ENCODE assay signal across 9 mouse cellular contexts in genomic region chr15:82917207-82917844, GRCm38 (mm10).
DNase-seq lines count a peak whose midpoint lies in the region; ATAC-seq lines count a peak whose summit lies in the region.
"Had no signal": no experiment of that assay in that cellular context is flagged by ENCODE, and none has a peak within 500 bp of the region (broad histone marks: within the 10 kb centered on the region; RNA-seq: fewer than 3 reads in every experiment).

No protein-coding gene starts in this region.

- no peak for ATAC-seq in heart, embryonic 11.5 days (replicated peaks; ENCODE audit: insufficient number of reproducible peaks, low FRiP score, low TSS enrichment)
- peak; percentile 52 for ATAC-seq in limb, embryonic 13.5 days (ENCODE audit: low FRiP score, low read depth)
- ATAC-seq in stomach, embryonic 16.5 days (ENCODE audit: insufficient read depth, low FRiP score), result no peak
- no peak for ATAC-seq in monocyte, adult 5-6 weeks (replicated peaks; ENCODE audit: insufficient number of reproducible peaks, low FRiP score, low TSS enrichment, poor library complexity, severe bottlenecking)

- H3K4me2 ChIP-seq in heart, embryonic 11.5 days, result peak overlapping the region; percentile 52
- H3K4me2 ChIP-seq in limb, embryonic 13.5 days (replicated peaks), result peak overlapping the region; percentile 55
- peak overlapping the region; percentile 21 for H3K4me2 ChIP-seq in stomach, embryonic 16.5 days (ENCODE audit: low read depth, low read length)

- DNase-seq in heart, adult 9 months (ENCODE audit: low spot score in 2 of 2), result no peak
- peak; percentile 62 for DNase-seq in Muller cell, postnatal 12 days (ENCODE audit: inconsistent ontology term)
- DNase-seq in hindbrain, embryonic 10.5 days (ENCODE audit: low spot score), result no peak
- DNase-seq in ovary, postnatal 14 days (ENCODE audit: low spot score), result no peak

- H3K27ac ChIP-seq in heart, embryonic 11.5 days (ENCODE audit: low read depth, low read length), result no peak overlapping the region
- H3K27ac ChIP-seq in hindbrain, embryonic 10.5 days, result peak overlapping the region; percentile 24; the same call in 1 of the 2 replicates
- peak overlapping the region; percentile 49; the same call in 1 of the 2 replicates for H3K27ac ChIP-seq in limb, embryonic 13.5 days
- H3K27ac ChIP-seq in stomach, embryonic 16.5 days (ENCODE audit: low read length), result no peak overlapping the region

- H3K9me3 ChIP-seq in heart, embryonic 11.5 days (replicated peaks; ENCODE audit: control insufficient read depth, low read length), result no peaks in the 10 kb centered on the region
- no peaks in the 10 kb centered on the region for H3K9me3 ChIP-seq in hindbrain, embryonic 10.5 days
- H3K9me3 ChIP-seq in limb, embryonic 13.5 days, result no peaks in the 10 kb centered on the region
- no peaks in the 10 kb centered on the region for H3K9me3 ChIP-seq in stomach, embryonic 16.5 days (replicated peaks; ENCODE audit: control insufficient read depth, low read length)
- H3K9me3 ChIP-seq: megakaryocyte, embryonic 14.5 days had no signal

- WGBS in heart, embryonic 11.5 days (ENCODE audit: insufficient replicate concordance), result 41% methylated on average over 28 of the region's 28 CpGs
- WGBS in hindbrain, embryonic 10.5 days, result 55% methylated on average over 28 of the region's 28 CpGs
- WGBS in limb, embryonic 13.5 days, result 10% methylated on average over 28 of the region's 28 CpGs
- WGBS in stomach, embryonic 16.5 days, result 37% methylated on average over 28 of the region's 28 CpGs

- H3K4me3 ChIP-seq in heart, embryonic 11.5 days (ENCODE audit: low read depth, low read length), result 0 out of 2 replicates have a peak overlapping the region, but pooled peaks have one; percentile 21
- H3K4me3 ChIP-seq in hindbrain, embryonic 10.5 days, result no peak overlapping the region
- peak overlapping the region; percentile 3; the same call in 1 of the 2 replicates for H3K4me3 ChIP-seq in limb, embryonic 13.5 days
- H3K4me3 ChIP-seq in stomach, embryonic 16.5 days (replicated peaks; ENCODE audit: low read length), result no peak overlapping the region
- H3K4me3 ChIP-seq: megakaryocyte, embryonic 14.5 days had no signal

- peaks cover 36% of the 10 kb centered on the region for H3K27me3 ChIP-seq in heart, embryonic 11.5 days (ENCODE audit: control insufficient read depth, insufficient read depth, low read length)
- peaks cover 97% of the 10 kb centered on the region for H3K27me3 ChIP-seq in hindbrain, embryonic 10.5 days (ENCODE audit: insufficient read depth, poor library complexity, severe bottlenecking)
- H3K27me3 ChIP-seq in limb, embryonic 13.5 days, result peaks cover 45% of the 10 kb centered on the region
- H3K27me3 ChIP-seq in stomach, embryonic 16.5 days (ENCODE audit: control insufficient read depth, insufficient read depth, low read length), result peaks cover 8% of the 10 kb centered on the region

- H3K4me1 ChIP-seq in heart, embryonic 11.5 days (ENCODE audit: control insufficient read depth, insufficient read depth, low read length), result peaks cover 28% of the 10 kb centered on the region
- H3K4me1 ChIP-seq in hindbrain, embryonic 10.5 days (replicated peaks), result peaks cover 54% of the 10 kb centered on the region
- H3K4me1 ChIP-seq in limb, embryonic 13.5 days, result peaks cover 70% of the 10 kb centered on the region
- peaks cover 26% of the 10 kb centered on the region for H3K4me1 ChIP-seq in stomach, embryonic 16.5 days (ENCODE audit: control insufficient read depth, insufficient read depth, low read length)

- no peaks in the 10 kb centered on the region for H3K36me3 ChIP-seq in heart, embryonic 11.5 days (ENCODE audit: control insufficient read depth, insufficient read depth, low read length)
- H3K36me3 ChIP-seq in hindbrain, embryonic 10.5 days, result no peaks in the 10 kb centered on the region
- no peaks in the 10 kb centered on the region for H3K36me3 ChIP-seq in limb, embryonic 13.5 days
- H3K36me3 ChIP-seq in stomach, embryonic 16.5 days (ENCODE audit: control insufficient read depth, insufficient read depth, low read length), result no peaks in the 10 kb centered on the region

- 0 out of 2 replicates have a peak overlapping the region, but pooled peaks have one; percentile 7 for H3K9ac ChIP-seq in heart, embryonic 11.5 days (ENCODE audit: low read depth, low read length)
- peak overlapping the region; percentile 45; the same call in 1 of the 2 replicates for H3K9ac ChIP-seq in limb, embryonic 13.5 days
- no peak overlapping the region for H3K9ac ChIP-seq in stomach, embryonic 16.5 days (ENCODE audit: low read length)

Comparison
In these comparisons a context has a peak if more than half of its experiments do, and no peak if none do; other contexts are left out.
1. H3K27ac ChIP-seq: peak in hindbrain, embryonic 10.5 days (single experiment) and limb, embryonic 13.5 days (single experiment); none in heart, embryonic 11.5 days (single experiment) and stomach, embryonic 16.5 days (single experiment).
2. H3K4me3 ChIP-seq: peak in heart, embryonic 11.5 days (single experiment) and limb, embryonic 13.5 days (single experiment); none in hindbrain, embryonic 10.5 days (single experiment) and stomach, embryonic 16.5 days (single experiment).
3. Peak in every context shown above with its lines, with median percentiles within 50 percentile points of each other: H3K4me2 ChIP-seq.